Mouse (Mus musculus) cerebellum, postnatal 14 days (tissue): Measurements from ENCODE around the gene Tgfb2.

Source experiments
- DNase-seq, 2 experiments: peaks; one replicate each; pipeline ENCODE4 v3.0.0; 2021; ENCODE audit warnings: mixed read lengths in 2 of 2

Tgfb2 gene

GRCm38 (mm10) chr1:186705915-186706248, at the start of gene Tgfb2:
TSS of gene Tgfb2 (minus strand) at chr1:186705989.
- DNase-seq, result peak in 1 of 2 experiments; percentile 24

GRCm38 (mm10) chr1:186749675-186750283, 44.0 kb upstream of the Tgfb2 start:
- DNase-seq, result peak in 1 of 2 experiments; percentile 24

GRCm38 (mm10) chr1:186748724-186749653, 43.2 kb upstream of the Tgfb2 start, which contains the start of gene Rrp15:
TSS of gene Rrp15 (minus strand) at chr1:186749358.
- peak; percentile 89 to 94 for DNase-seq

GRCm38 (mm10) chr1:186739828-186740227, 34.0 kb upstream of the Tgfb2 start:
- DNase-seq, result no peak

- no peak for DNase-seq
Measured at GRCm38 (mm10) chr1:186735537-186735936, 29.7 kb upstream of the Tgfb2 start.

- no peak for DNase-seq
Measured at GRCm38 (mm10) chr1:186733052-186733451, 27.3 kb upstream of the Tgfb2 start.

- DNase-seq, result no peak
Measured at GRCm38 (mm10) chr1:186728778-186729177, 23.0 kb upstream of the Tgfb2 start.

- no peak for DNase-seq
Measured at GRCm38 (mm10) chr1:186726117-186726516, 20.3 kb upstream of the Tgfb2 start.

- no peak for DNase-seq
Measured at GRCm38 (mm10) chr1:186722299-186722698, 16.5 kb upstream of the Tgfb2 start.

GRCm38 (mm10) chr1:186721846-186722245, 16.1 kb upstream of the Tgfb2 start:
- peak; percentile 91 to 94 for DNase-seq

GRCm38 (mm10) chr1:186721166-186721565, 15.4 kb upstream of the Tgfb2 start:
- DNase-seq, result peak; percentile 26 to 41

GRCm38 (mm10) chr1:186719708-186720107, 13.9 kb upstream of the Tgfb2 start:
- DNase-seq, result peak; percentile 19 to 61

- DNase-seq, result no peak
Measured at GRCm38 (mm10) chr1:186718881-186719280, 13.1 kb upstream of the Tgfb2 start.

- DNase-seq, result no peak
Measured at GRCm38 (mm10) chr1:186714980-186715896, 9.4 kb upstream of the Tgfb2 start.

GRCm38 (mm10) chr1:186714215-186714614, 8.4 kb upstream of the Tgfb2 start:
- DNase-seq, result no peak

GRCm38 (mm10) chr1:186712802-186713471, 7.1 kb upstream of the Tgfb2 start:
- peak; percentile 74 to 75 for DNase-seq

GRCm38 (mm10) chr1:186705203-186705914, 430 bp downstream of the Tgfb2 start:
- peak; percentile 53 to 55 for DNase-seq

- DNase-seq, result peak; percentile 39 to 45
Measured at GRCm38 (mm10) chr1:186703980-186704701, 1.6 kb downstream of the Tgfb2 start.

- DNase-seq, result peak in 1 of 2 experiments; percentile 26
Measured at GRCm38 (mm10) chr1:186703256-186703979, 2.4 kb downstream of the Tgfb2 start.
